Mouse (Mus musculus) heart, adult 2 months (tissue): ENCODE results near the gene Ctsf.

Experiments used
- CTCF ChIP-seq: fragments of 200-600 bp; IDR thresholded peaks from 2 replicates; pipeline ENCODE4 v1.8.1; 2022; ENCODE audit warnings: antibody characterized with exemption, mild to moderate bottlenecking, moderate library complexity
- EP300 ChIP-seq: fragments of 200-500 bp; IDR thresholded peaks from 2 replicates; pipeline ENCODE4 v1.6.1; 2011; ENCODE audit warnings: low read depth, low read length, control low read depth; ENCODE audit not compliant: insufficient read depth

GRCm38 (mm10) chr19:4889791-4890190 lies 34.9 kb downstream of the Ctsf start:
- TF ChIP-seq CTCF (no peak), EP300 (no peak)
